Mouse (Mus musculus) mouse embryonic stem cell (cell line): Measurements from ENCODE around the gene Tmem253.
"Not testable (repeated sequence)": the region's sequence is repeated elsewhere in the genome, so short reads cannot be mapped to it uniquely, and the experiment has no call there.

Experiments
- in situ Hi-C, 2 experiments: fragments of 300-500 bp; cut with MboI; formaldehyde crosslinking; loops; 1 replicate in 1 of 2; 3 replicates in 1 of 2; pipeline ENCODE4 v1.14.3; 2019 to 2020; ENCODE audit warnings: low sequenced_read_pairs in 2 of 2, low pct_unique_long_range_greater_than_20kb in 1 of 2, mixed read lengths in 1 of 2; ENCODE audit not compliant: unreplicated experiment in 1 of 2

The Tmem253 gene

DNA sequence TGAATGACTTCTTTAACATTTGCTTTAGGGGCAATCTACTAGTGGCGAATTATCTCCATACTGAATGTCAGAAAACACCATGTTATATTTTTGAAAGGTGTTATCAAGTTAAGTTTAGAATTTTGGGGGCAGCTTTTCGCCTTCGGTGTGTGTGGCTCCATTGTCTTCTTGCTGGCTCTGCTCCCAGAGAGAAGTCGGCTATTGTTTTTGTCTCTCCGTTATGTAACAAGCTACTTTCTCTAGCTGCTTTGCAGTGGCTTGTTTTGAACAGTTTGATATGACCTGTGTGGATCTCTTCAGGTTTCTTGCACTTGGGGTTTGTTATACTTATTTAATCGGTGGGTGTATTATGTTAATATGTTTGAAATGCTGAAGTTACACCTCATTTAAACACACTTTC, 28.0 kb downstream of the Tmem253 start:
- in situ Hi-C loops = no loop called here

DNA sequence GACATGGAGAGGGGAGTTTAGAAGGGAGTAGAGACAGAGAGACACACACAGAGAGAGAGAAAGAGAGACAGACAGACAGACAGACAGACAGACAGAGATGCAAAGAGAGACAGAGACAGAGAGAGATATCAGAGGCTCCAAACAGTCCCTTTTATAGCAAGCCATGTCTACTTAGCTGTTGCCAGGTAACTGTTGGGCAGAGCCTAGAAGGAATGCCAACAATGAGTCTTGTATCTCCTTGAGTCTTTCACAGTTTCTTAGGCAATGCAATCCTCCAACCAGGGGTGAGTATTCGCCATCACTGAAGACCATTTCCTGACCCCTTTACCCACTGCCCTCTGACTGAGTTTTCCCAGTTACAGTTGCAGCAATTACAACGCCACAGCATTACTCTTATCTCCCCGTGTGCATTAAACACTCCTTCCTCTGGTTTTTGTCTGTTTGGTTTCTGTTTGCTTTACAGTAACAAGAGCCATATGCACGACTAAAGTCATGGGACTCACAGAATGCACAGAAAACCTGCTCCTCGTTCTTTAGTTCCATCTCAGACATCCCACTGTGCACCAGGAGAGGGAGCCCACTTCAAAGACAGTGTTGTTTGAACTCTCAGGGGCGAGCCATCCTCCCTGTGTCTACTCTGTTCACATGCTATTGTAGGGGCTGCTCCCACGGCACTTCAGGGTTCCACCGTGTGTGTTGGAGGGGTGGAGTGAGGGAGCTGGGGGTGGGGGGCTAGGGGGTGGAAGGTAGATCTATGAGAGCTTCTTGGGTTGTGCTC, 29.6 kb downstream of the Tmem253 start:
- in situ Hi-C loops = no loop called here

DNA sequence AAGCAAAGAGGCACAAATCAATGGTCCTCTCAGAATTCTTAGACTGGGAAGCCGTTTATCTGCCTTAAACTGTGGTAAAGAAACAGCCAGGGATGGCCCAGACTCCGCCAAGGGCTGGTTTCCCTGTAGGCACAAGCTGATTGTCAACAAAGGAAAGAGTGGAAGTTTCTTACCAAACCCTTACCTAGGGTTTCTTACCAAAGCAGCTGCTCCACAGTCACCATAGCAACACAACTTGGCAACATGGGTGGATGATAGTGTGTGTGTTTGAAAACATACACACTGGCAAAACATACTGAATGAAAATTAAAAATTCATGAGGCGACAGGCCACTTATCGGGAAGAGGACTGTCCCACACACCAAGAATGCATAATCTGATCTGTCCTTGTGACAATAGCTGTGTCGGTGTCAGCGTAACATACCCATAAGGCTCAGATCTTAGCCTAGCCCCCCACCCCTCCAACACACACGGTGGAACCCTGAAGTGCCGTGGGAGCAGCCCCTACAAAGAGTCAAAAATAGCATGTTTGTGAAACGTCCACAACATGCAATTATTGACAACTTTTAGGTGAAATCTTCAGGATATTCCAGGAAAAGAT, 30.6 kb downstream of the Tmem253 start:
- in situ Hi-C loops = no loop called here

DNA sequence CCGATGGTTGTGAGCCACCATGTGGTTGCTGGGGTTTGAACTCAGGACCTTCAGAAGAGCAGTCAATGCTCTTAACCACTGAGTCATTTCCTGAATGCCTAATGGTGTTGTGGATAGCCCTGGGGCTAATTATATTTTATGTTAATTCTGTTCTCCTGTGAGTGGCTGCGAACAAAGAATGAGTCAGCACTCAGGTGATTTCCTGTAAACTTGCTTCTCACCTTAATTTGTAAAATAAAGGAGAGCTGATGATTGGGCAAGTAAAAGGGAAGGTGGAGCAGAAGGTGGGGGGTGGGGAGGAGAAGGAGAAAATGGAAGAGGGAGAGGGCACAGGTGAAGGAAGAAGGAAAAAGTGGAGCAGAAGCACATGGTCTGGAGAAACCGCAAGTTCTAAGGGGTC, 37.3 kb downstream of the Tmem253 start:
- in situ Hi-C loops = not testable (repeated sequence)

DNA sequence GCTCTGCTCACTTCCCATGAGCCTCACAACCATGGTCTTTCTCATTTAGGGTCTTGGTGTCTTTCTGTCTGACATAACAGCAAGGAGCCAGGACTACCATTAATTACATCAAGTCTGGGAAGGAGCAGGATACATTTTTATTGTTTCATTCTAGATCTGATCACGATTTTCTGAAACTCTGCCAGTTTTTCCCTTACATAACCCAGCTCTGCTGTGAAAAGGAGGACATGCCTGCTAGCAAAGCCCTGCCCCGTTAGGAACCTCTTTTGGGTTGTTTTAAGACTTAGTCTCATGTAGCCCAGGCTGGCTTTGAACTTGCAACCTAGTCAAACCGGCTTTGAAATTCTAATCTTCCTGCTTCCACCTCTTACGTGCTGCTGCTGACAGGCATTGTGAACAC, 44.5 kb downstream of the Tmem253 start:
- in situ Hi-C loops = no loop called here

DNA sequence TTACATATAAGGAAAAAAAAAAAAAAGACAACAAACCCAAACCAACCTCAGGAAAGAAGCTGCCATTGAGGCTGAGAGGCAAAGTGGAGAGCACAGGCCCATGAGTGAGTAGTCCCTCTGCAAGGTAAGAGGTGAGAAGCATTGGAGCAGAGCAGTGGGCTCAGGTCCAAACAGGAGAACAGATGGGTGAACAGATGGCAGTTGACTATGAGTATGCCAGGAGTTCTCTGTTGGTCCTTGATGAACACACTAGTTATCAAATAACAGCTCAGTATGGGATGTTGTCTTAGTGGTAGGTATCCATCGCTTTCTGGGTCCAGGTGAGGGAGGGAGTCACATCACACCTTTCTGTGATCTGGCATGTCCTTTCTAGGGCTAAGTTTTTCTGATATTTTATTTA, 45.3 kb downstream of the Tmem253 start:
- in situ Hi-C loops = no loop called here

DNA sequence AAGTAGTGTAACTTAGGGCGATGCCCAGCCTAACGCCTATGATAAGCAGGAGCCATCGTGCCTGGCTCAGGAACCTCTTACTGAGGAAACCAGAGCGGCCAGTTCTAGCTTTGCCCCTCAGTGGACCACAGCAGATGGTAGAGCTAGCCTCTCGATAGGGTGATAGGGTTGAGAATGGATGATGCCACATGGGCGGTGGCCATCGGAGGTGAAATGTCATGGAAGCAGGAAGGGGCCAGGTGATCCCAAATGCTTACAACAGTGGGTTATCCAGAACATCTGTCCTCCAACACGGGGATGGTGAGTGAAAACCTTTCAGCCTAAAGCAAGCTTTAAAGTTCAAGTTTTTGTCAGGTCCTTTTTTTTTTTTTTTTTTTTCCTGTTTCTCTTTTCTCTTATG, 46.3 kb downstream of the Tmem253 start:
- in situ Hi-C loops = no loop called here

DNA sequence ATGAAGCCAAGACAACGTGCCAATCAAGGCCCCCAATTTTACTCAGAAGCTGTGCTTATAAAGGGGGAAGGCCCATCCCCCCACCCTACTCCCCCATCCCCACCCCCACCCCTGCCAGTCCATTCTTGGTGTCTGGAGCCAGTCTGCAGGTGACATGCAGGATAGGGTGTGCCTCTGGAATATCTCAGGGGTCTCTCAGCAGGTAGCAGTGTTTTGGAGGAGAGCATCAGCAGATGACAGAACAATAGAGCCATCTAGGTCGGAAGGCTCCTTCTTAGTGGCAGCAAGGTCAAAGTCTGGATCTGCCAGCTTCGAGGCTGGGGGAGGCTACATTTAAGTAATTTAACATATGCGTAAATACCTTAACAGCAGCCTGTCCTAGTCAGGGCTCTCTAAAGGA, 50.7 kb downstream of the Tmem253 start:
- in situ Hi-C loops = no loop called here
